Mouse (Mus musculus): ENCODE measurements at regions not wholly inside any gene's neighbourhood (a gene's known extent, or its start where the extent isn't known, plus 50 kb on each side); places are given as distances from the start of the nearest gene placed in this dataset.

- 92% methylated on average over 8 of the region's 8 CpGs for WGBS
- no peak overlapping the region for H3K4me3 ChIP-seq
- ATAC-seq (replicated peaks), result no peak
Observed at GRCm38 (mm10) chr6:117573371-117573770, 267.6 kb upstream of the Zfp637 start.

DNA sequence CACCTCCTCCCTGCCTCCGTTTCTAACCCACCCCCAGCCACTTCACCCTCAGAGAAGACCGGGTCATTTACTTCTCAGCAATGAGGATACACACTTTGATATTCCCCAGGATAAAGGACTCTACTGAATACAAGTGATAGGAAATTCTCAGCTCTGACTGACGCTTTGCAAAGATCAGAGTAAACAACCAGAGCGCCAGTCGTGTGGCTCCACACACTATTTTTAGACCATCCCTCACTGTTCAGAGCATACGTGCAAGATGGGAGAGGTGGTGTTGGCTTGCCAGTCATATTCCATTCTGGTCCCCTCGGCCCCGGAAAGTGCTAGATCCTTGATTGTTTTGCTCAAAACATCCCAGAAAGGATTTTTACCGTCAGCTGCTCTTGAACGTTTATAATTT is 266.8 kb upstream of the Zfp637 start:
- no peak overlapping the region for H3K9ac ChIP-seq (replicated peaks)
- no peaks in the 10 kb centered on the region for H3K9me3 ChIP-seq
- H3K4me3 ChIP-seq, result no peak overlapping the region
- 74% methylated on average over 10 of the region's 10 CpGs for WGBS
- H3K36me3 ChIP-seq, result no peaks in the 10 kb centered on the region
- ATAC-seq (replicated peaks), result no peak
- no peaks in the 10 kb centered on the region for H3K4me1 ChIP-seq
- H3K4me2 ChIP-seq (replicated peaks), result no peak overlapping the region
- no peak overlapping the region for H3K27ac ChIP-seq (replicated peaks)
- no peaks in the 10 kb centered on the region for H3K27me3 ChIP-seq

More at GRCm38 (mm10) chr6:117573371-117573770, 267.6 kb upstream of the Zfp637 start:
- Histone ChIP-seq H3K9ac (replicated peaks) (no peak overlapping the region), H3K4me1 (no peaks in the 10 kb centered on the region), H3K4me2 (replicated peaks) (no peak overlapping the region), H3K9me3 (no peaks in the 10 kb centered on the region), H3K27ac (replicated peaks) (no peak overlapping the region), H3K27me3 (no peaks in the 10 kb centered on the region), H3K36me3 (no peaks in the 10 kb centered on the region)

GRCm38 (mm10) chr6:117575057-117575456 is 265.9 kb upstream of the Zfp637 start:
- no peak for ATAC-seq (replicated peaks)
- 81% methylated on average over 5 of the region's 5 CpGs for WGBS
- Histone ChIP-seq H3K4me3 (no peak overlapping the region), H3K36me3 (no peaks in the 10 kb centered on the region), H3K27me3 (no peaks in the 10 kb centered on the region), H3K27ac (replicated peaks) (no peak overlapping the region), H3K4me2 (replicated peaks) (no peak overlapping the region), H3K4me1 (no peaks in the 10 kb centered on the region), H3K9me3 (no peaks in the 10 kb centered on the region), H3K9ac (replicated peaks) (no peak overlapping the region)

- WGBS, result 93% methylated on average over 9 of the region's 9 CpGs
Observed at GRCm38 (mm10) chr6:117576021-117576420, 265.0 kb upstream of the Zfp637 start.

DNA sequence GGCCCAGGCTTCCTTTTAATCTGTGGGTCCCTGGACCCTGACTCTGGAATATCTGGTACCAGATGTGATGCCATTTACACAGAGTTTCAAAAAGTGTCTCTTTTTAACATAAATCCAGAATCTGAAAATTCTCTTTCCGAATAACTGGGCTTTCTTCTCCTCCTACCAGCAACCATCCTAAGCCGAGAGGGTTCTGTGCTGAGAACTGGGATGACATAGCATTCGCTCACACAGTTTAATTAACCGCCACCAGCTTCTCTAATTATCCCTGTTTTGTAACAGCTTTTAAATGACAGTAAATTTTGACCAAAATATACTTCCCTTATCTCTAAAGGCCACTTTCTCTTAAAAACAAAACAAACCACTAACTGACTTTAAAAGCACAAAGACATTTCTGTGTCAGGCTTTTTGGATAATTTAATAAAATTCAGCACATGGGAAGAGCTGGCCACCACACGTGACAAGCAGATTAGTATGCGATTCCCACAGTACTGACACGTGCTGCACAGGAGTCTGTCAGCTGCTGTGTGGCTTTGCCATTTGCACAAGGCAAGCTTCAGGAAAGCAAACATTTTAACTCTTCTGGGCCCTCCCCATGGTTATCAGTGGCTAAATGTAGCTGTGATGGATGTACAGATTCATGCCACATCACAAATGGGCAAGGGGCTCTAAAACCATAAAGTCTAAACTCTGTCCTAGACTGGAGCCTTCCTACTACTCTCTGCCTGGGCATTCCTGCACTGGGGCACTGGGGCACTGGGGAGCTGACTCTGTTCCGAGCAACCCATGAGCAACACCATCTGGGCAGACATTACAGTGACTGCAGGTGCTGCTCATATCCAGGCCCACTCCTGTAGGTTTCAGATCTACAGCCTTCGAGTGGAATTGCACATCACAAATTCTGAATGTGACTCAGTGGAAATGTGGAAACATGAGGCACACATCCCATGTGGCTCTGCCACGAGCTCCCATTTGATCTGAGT is 263.1 kb upstream of the Zfp637 start:
- H3K9ac ChIP-seq (replicated peaks), result no peak overlapping the region
- no peak overlapping the region for H3K27ac ChIP-seq (replicated peaks)
- 51% methylated on average over 10 of the region's 10 CpGs for WGBS
- no peak overlapping the region for H3K4me3 ChIP-seq
- no peaks in the 10 kb centered on the region for H3K36me3 ChIP-seq
- H3K4me2 ChIP-seq (replicated peaks), result no peak overlapping the region
- no peaks in the 10 kb centered on the region for H3K9me3 ChIP-seq
- no peaks in the 10 kb centered on the region for H3K27me3 ChIP-seq
- ATAC-seq (replicated peaks), result peak; percentile 94
- no peaks in the 10 kb centered on the region for H3K4me1 ChIP-seq

More at GRCm38 (mm10) chr6:117576021-117576420, 265.0 kb upstream of the Zfp637 start:
- Histone ChIP-seq H3K27ac (replicated peaks) (no peak overlapping the region), H3K9ac (replicated peaks) (no peak overlapping the region), H3K36me3 (no peaks in the 10 kb centered on the region), H3K4me3 (no peak overlapping the region), H3K27me3 (no peaks in the 10 kb centered on the region), H3K9me3 (no peaks in the 10 kb centered on the region), H3K4me2 (replicated peaks) (no peak overlapping the region), H3K4me1 (no peaks in the 10 kb centered on the region)
- ATAC-seq (replicated peaks), result no peak

GRCm38 (mm10) chr6:117580951-117581350 is 260.0 kb upstream of the Zfp637 start:
- WGBS, result 76% methylated on average over 2 of the region's 2 CpGs

DNA sequence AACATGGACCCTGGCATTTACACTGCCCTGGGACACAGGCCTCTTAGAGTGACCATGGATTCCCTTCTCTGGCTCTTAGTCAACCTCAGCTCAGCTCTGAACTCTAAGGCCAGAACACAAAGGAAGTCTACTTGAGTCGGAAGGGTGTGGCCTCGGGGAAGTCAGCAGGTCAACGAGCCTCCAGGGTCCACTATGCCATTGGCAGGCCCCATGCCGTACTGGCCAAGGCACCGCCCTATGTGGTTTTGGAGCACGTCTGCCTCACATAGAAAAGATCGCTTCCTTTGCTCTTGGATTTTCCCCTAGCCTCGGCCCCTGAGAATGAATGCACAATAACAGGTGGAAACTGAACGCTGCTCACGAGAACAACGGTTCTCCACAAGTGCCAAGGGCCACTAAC is 257.9 kb upstream of the Zfp637 start:
- Histone ChIP-seq H3K36me3 (no peaks in the 10 kb centered on the region), H3K4me2 (replicated peaks) (no peak overlapping the region), H3K27me3 (no peaks in the 10 kb centered on the region), H3K4me3 (no peak overlapping the region), H3K4me1 (no peaks in the 10 kb centered on the region), H3K9ac (replicated peaks) (no peak overlapping the region), H3K27ac (replicated peaks) (no peak overlapping the region), H3K9me3 (no peaks in the 10 kb centered on the region)
- WGBS, result 95% methylated on average over 11 of the region's 11 CpGs
- no peak for ATAC-seq (replicated peaks)

More at GRCm38 (mm10) chr6:117580951-117581350, 260.0 kb upstream of the Zfp637 start:
- H3K4me3 ChIP-seq, result no peak overlapping the region
- no peak overlapping the region for H3K4me2 ChIP-seq (replicated peaks)
- no peak for ATAC-seq (replicated peaks)
- H3K9me3 ChIP-seq, result no peaks in the 10 kb centered on the region
- no peaks in the 10 kb centered on the region for H3K36me3 ChIP-seq
- no peaks in the 10 kb centered on the region for H3K27me3 ChIP-seq
- no peak overlapping the region for H3K27ac ChIP-seq (replicated peaks)
- no peak overlapping the region for H3K9ac ChIP-seq (replicated peaks)
- no peaks in the 10 kb centered on the region for H3K4me1 ChIP-seq

DNA sequence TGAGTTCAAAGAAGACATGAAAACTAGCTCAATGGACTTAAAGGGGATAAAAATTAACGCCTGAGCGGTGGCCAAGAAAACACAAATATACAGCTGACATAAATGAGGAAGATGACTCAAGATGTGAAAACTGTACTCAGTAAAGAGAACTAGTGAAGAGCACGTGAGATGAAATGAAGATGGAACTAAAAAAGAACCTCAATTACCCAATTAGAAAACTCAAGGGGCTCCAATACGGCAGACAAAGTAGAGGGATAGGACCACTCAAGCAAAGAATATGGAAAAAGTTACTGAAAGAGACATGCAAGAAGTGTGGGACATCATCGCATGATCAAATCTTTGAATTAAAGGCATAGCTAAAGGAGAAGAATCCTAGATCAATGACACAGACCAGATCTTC is 256.4 kb upstream of the Zfp637 start:
- H3K9ac ChIP-seq (replicated peaks), result no peak overlapping the region
- H3K4me1 ChIP-seq, result no peaks in the 10 kb centered on the region
- no peaks in the 10 kb centered on the region for H3K36me3 ChIP-seq
- H3K27ac ChIP-seq (replicated peaks), result no peak overlapping the region
- no peak overlapping the region for H3K4me2 ChIP-seq (replicated peaks)
- no peak for ATAC-seq (replicated peaks)
- H3K4me3 ChIP-seq, result no peak overlapping the region
- H3K27me3 ChIP-seq, result no peaks in the 10 kb centered on the region
- 90% methylated on average over 5 of the region's 5 CpGs for WGBS
- H3K9me3 ChIP-seq, result no peaks in the 10 kb centered on the region

GRCm38 (mm10) chr6:117596166-117596840 is 244.7 kb upstream of the Zfp637 start:
- WGBS, result 90% methylated on average over 8 of the region's 8 CpGs
- no peaks in the 10 kb centered on the region for H3K27me3 ChIP-seq
- no peak overlapping the region for H3K9ac ChIP-seq (replicated peaks)
- no peaks in the 10 kb centered on the region for H3K4me1 ChIP-seq
- H3K9me3 ChIP-seq, result no peaks in the 10 kb centered on the region
- no peak overlapping the region for H3K27ac ChIP-seq (replicated peaks)
- H3K4me2 ChIP-seq (replicated peaks), result no peak overlapping the region
- no peak for ATAC-seq (replicated peaks)
- H3K4me3 ChIP-seq, result no peak overlapping the region
- H3K36me3 ChIP-seq, result no peaks in the 10 kb centered on the region

GRCm38 (mm10) chr6:117604834-117605233 is 236.1 kb upstream of the Zfp637 start:
- 93% methylated on average over 2 of the region's 2 CpGs for WGBS
- H3K4me2 ChIP-seq (replicated peaks), result no peak overlapping the region
- H3K4me3 ChIP-seq, result no peak overlapping the region
- H3K4me1 ChIP-seq, result no peaks in the 10 kb centered on the region
- no peaks in the 10 kb centered on the region for H3K27me3 ChIP-seq
- H3K9me3 ChIP-seq, result no peaks in the 10 kb centered on the region
- H3K36me3 ChIP-seq, result no peaks in the 10 kb centered on the region
- no peak for ATAC-seq (replicated peaks)
- H3K9ac ChIP-seq (replicated peaks), result no peak overlapping the region
- H3K27ac ChIP-seq (replicated peaks), result no peak overlapping the region

DNA sequence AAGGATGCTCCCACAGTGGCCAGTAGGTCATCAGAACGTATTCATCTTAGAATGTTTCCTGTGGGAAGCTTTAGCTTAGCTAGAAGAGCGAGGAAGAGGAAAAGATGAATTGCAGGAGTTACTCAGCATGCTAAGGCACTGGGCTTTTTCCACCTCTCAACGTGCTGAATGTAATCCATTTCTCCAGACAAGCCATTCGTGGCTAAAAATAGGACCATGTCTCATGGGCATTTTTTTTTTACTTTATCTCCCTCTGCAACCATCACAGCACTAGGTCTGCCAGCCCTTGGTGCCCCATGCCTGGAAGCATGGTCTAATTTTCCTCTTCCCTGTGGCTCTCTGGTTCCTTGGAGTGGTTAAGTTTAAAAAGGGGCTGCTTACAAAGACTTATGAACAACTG is 235.3 kb upstream of the Zfp637 start:
- Histone ChIP-seq H3K4me1 (no peaks in the 10 kb centered on the region), H3K27me3 (no peaks in the 10 kb centered on the region), H3K27ac (replicated peaks) (no peak overlapping the region), H3K4me2 (replicated peaks) (no peak overlapping the region), H3K9ac (replicated peaks) (no peak overlapping the region), H3K36me3 (no peaks in the 10 kb centered on the region), H3K4me3 (no peak overlapping the region), H3K9me3 (no peaks in the 10 kb centered on the region)
- ATAC-seq (replicated peaks), result no peak
- WGBS, result 82% methylated on average over 4 of the region's 4 CpGs

DNA sequence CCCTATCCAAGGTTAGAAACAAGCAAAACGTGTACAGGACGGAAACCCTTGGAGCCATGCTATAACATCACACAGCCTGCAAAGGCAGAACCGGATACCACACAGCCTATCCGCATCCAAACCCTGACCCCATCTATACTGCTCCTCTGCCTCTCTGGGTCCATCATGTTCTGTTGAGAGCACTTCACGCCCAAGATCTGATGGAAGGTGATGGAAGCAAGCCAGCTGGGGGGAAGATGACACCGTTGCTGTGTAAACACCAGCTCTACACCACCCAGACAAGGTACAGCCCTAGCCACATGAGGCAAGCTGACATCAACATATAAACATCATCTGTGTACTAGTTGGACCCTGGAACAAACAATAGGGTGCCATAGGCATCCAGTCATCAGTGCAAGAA is 234.8 kb upstream of the Zfp637 start:
- no peak for ATAC-seq (replicated peaks)
- Histone ChIP-seq H3K4me3 (no peak overlapping the region), H3K9me3 (no peaks in the 10 kb centered on the region), H3K9ac (replicated peaks) (no peak overlapping the region), H3K36me3 (no peaks in the 10 kb centered on the region), H3K27ac (replicated peaks) (no peak overlapping the region), H3K27me3 (no peaks in the 10 kb centered on the region), H3K4me1 (no peaks in the 10 kb centered on the region), H3K4me2 (replicated peaks) (no peak overlapping the region)
- WGBS, result 90% methylated on average over 6 of the region's 6 CpGs

All from forebrain, embryonic 15.5 days (tissue).